Mouse (Mus musculus) forebrain, embryonic 14.5 days (tissue): ENCODE data around the gene Adk. TPM values are rescaled to one million over a fixed set of nuclear protein-coding genes. Genes with fewer than 3 reads are reported as not detected.
A peak's percentile ranks its signal among the peaks of the same experiment; 100 is the strongest.

ENCODE experiments used
- ATAC-seq: fragments of 200-750 bp; cut with Nextera tagmentation; 2 replicates; pipeline ENCODE4 v1.8.0; 2017; ENCODE audit warnings: mild to moderate bottlenecking, moderate library complexity
- DNase-seq: peaks from one replicate; pipeline ENCODE4 v3.0.0-alpha.2; 2015; ENCODE audit warnings: low spot score
- H3K27ac ChIP-seq: fragments of 300-500 bp; sonication (generic); 2 replicates; pipeline ENCODE4 v1.5.1; 2014; ENCODE audit warnings: low read depth, mild to moderate bottlenecking, control low read depth, low read length, moderate library complexity
- H3K27me3 ChIP-seq: fragments of 300-500 bp; sonication (generic); replicated peaks from 2 replicates; pipeline ENCODE4 v1.6.1; 2014; ENCODE audit warnings: low read length, control low read depth, mixed read lengths; ENCODE audit not compliant: control insufficient read depth, insufficient read depth
- H3K36me3 ChIP-seq: fragments of 300-500 bp; sonication (generic); 2 replicates; pipeline ENCODE4 v1.6.1; 2014; ENCODE audit warnings: low read length, control low read depth; ENCODE audit not compliant: control insufficient read depth, insufficient read depth
- H3K4me1 ChIP-seq: fragments of 300-500 bp; sonication (generic); 2 replicates; pipeline ENCODE4 v1.6.1; 2014; ENCODE audit warnings: antibody characterized with exemption, low read length, control low read depth; ENCODE audit not compliant: control insufficient read depth, insufficient read depth
- H3K4me2 ChIP-seq: fragments of 300-500 bp; sonication (generic); 2 replicates; pipeline ENCODE4 v1.6.1; 2014; ENCODE audit warnings: mild to moderate bottlenecking, control low read depth, low read length
- H3K4me3 ChIP-seq: fragments of 300-500 bp; sonication (generic); 2 replicates; pipeline ENCODE4 v1.5.1; 2014; ENCODE audit warnings: low read depth, low read length, control low read depth
- H3K9ac ChIP-seq: fragments of 300-500 bp; sonication (generic); 2 replicates; pipeline ENCODE4 v1.6.1; 2014; ENCODE audit warnings: mild to moderate bottlenecking, low read length, control low read depth, moderate library complexity
- H3K9me3 ChIP-seq: fragments of 300-500 bp; sonication (generic); replicated peaks from 2 replicates; pipeline ENCODE4 v1.6.1; 2016; ENCODE audit warnings: low read length, control low read depth, mixed read lengths; ENCODE audit not compliant: control insufficient read depth
- WGBS: fragments of 180-500 bp; shearing (Covaris S2); extraction: QIAGEN DNeasy Blood & Tissue Kit; methylation state at CpG from one replicate; pipeline ENCODE4 v1.1.7; 2014; 5-methylcytosine and 5-hydroxymethylcytosine counted together
- polyA plus RNA-seq: library from polyadenylated mRNA; unstranded; fragments of >200 nt; fragmentation: Nextera tagmentation; extraction: Ambion mirVana; gene quantifications from 2 replicates; pipeline ENCODE4 v1.2.1, GENCODE M21; 2014

Gene Adk
- polyA plus RNA-seq, 1 experiment from 2014 or later, result 79.9 TPM

DNA sequence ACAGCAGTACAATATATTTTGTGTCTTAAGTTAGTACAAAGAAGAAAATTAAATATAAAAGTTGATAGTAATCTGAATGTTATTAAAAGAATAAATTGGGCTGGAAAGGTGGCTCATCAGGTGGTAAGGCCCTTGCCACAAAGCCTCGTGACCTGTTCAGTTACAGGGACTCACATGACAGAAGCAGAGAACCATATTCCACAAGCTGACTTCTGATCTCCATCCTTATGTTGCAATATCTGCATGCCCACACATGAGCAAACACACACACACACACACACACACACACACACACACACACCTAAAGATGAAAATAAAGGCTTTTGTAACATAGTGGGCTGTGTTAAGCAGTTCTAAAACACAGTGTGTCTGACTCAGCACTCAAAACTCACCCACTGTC lies 90.2 kb downstream of the Adk start:
- Histone ChIP-seq H3K4me1 (0 out of 2 replicates have a peak, but pooled peaks cover 2% of the 10 kb centered on the region), H3K4me3 (no peak overlapping the region), H3K36me3 (no peaks in the 10 kb centered on the region), H3K9ac (no peak overlapping the region), H3K27me3 (no peaks in the 10 kb centered on the region), H3K9me3 (no peaks in the 10 kb centered on the region), H3K27ac (peak overlapping the region; percentile 35; the same call in 1 of the 2 replicates), H3K4me2 (no peak overlapping the region)
- DNase-seq (no peak), ATAC-seq (0 out of 2 replicates have a peak, but pooled peaks have one; percentile 10)
- 58% methylated on average over 1 of the region's 1 CpGs for WGBS

DNA sequence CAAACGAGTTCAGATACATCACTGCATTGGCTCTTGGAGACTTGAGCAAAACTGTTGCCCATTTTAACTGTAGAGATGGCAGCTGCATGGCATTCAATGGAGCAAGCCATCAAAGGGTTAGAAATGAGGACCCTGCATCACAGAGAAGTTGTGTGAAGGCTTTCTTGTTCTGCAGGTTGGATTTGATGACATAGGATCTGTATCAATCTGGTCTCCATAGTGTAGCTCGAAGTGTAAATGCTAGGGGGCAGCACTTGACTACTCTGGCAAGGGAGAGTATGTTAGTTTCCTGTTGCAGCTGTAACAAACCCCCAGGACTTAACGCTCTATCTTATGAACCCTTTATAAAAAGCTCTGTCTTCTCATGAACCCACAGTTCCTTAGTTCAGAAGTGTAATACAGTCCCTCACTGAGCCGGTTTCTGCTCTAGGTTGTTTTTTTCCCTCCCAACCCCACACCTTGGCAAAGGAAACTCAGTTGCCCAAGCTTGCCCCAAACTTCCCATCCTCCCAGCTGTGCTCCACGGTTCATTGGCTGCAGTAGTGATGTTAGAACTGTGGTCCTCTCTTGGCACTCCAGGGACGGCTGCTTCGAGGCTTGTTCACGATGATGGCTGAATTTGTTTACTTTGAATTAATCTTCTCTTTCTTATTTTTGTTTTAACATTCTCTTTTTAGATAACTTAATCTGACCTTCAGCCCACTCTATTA lies 91.2 kb downstream of the Adk start:
- ATAC-seq (peak; percentile 77), DNase-seq (peak; percentile 82)
- Histone ChIP-seq H3K4me2 (no peak overlapping the region), H3K4me1 (0 out of 2 replicates have a peak, but pooled peaks cover 2% of the 10 kb centered on the region), H3K9ac (no peak overlapping the region), H3K4me3 (no peak overlapping the region), H3K36me3 (no peaks in the 10 kb centered on the region), H3K9me3 (no peaks in the 10 kb centered on the region), H3K27ac (peak overlapping the region; percentile 67; the same call in 1 of the 2 replicates), H3K27me3 (no peaks in the 10 kb centered on the region)
- WGBS, result 38% methylated on average over 8 of the region's 8 CpGs

DNA sequence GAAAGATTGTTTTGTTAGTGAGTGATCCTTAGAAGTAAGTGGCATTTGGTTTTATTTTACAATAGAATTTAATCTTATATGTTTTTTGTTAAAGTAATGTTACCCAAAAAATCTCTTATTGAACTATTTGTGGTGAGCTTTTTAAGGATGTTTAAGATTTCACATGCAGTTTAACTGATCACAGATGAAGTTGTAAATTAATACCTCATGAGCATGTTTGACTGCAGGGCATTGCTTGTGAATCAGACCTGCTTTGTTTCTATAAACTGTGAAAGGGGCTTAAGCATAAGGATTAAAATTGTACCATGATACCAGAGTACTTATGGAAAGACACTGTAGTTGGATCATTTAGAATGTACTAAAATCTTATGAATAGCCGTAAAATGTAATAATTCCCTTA lies 94.8 kb downstream of the Adk start:
- ATAC-seq, result no peak
- Histone ChIP-seq H3K27me3 (no peaks in the 10 kb centered on the region), H3K9ac (no peak overlapping the region), H3K36me3 (no peaks in the 10 kb centered on the region), H3K9me3 (no peaks in the 10 kb centered on the region), H3K4me3 (no peak overlapping the region), H3K27ac (no peak overlapping the region), H3K4me1 (0 out of 2 replicates have a peak, but pooled peaks cover 2% of the 10 kb centered on the region), H3K4me2 (no peak overlapping the region)
- 89% methylated on average over 1 of the region's 1 CpGs for WGBS
- DNase-seq, result no peak

DNA sequence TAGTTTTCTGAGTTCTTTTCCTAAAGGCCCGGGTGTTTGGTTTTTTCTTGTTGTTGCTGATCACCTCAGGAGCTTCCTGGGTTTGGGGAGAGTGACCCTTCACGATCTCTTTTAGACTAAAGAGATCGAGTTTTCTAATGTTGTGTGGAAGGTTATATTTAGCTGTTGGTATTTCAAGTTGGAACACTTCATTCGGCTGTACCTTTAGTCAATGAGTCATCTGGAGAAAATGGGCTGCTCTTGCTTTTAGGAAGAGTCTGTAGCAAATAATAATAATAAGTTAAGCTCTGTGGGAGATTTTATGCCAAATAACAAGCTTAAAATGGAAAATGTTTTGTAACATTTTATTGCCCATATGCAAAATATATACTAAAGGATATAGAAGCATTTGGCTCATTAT lies 97.9 kb downstream of the Adk start:
- no peak overlapping the region for H3K4me3 ChIP-seq
- no peaks in the 10 kb centered on the region for H3K4me1 ChIP-seq
- WGBS, result 82% methylated on average over 4 of the region's 4 CpGs
- no peak overlapping the region for H3K27ac ChIP-seq
- ATAC-seq (no peak), DNase-seq (no peak)
- no peak overlapping the region for H3K9ac ChIP-seq
- no peaks in the 10 kb centered on the region for H3K27me3 ChIP-seq
- H3K36me3 ChIP-seq, result no peaks in the 10 kb centered on the region
- H3K9me3 ChIP-seq, result no peaks in the 10 kb centered on the region
- H3K4me2 ChIP-seq, result no peak overlapping the region

DNA sequence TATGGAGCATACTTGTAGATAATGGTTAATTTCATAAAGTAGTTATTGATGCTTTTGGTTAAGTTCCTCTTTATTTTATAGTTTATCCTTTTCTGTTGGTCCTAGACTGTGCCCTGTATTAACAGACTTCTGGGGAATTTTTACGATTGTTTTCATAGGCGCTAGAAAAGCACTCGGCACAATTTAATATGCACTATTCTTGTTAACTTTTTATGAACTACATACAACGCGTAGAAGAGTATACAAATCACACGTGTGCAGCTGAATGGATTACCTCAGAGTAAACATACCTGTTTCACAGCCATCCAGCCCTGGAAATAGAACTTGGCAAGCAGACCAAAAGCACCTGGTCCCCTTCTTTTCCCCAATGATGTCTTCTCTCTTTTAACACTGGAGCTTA lies 99.7 kb downstream of the Adk start:
- H3K4me1 ChIP-seq, result no peaks in the 10 kb centered on the region
- no peak for ATAC-seq
- 94% methylated on average over 6 of the region's 6 CpGs for WGBS

DNA sequence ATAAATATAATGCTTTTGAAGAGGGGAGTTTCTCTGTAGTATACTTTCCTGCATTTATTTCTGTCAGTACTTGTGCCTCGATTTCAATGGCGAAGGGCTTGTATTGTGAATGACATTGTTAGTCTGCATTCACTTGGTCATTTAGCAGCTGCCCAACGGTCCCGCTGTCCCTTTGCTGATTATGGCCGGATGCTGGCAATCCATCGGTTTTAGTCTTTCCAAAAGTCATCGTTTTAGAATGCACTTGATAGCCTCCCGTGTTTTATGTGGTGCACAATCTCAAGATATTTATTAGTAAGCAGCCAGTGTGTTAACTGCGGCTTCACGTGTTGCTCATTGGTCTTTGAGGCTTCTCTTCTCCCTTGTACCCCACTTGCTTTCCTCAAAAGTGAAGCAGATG lies 113.3 kb downstream of the Adk start:
- Histone ChIP-seq H3K4me1 (peaks cover 5% of the 10 kb centered on the region), H3K9ac (no peak overlapping the region), H3K27ac (no peak overlapping the region), H3K9me3 (no peaks in the 10 kb centered on the region), H3K36me3 (no peaks in the 10 kb centered on the region), H3K27me3 (no peaks in the 10 kb centered on the region), H3K4me3 (no peak overlapping the region), H3K4me2 (no peak overlapping the region)
- WGBS, result 41% methylated on average over 10 of the region's 10 CpGs
- no peak for ATAC-seq
- no peak for DNase-seq

More for the DNA sequence above, 99.7 kb downstream of the Adk start:
- DNase-seq, result no peak
- Histone ChIP-seq H3K9ac (no peak overlapping the region), H3K36me3 (no peaks in the 10 kb centered on the region), H3K27me3 (no peaks in the 10 kb centered on the region), H3K4me3 (no peak overlapping the region), H3K27ac (no peak overlapping the region), H3K4me2 (no peak overlapping the region), H3K9me3 (no peaks in the 10 kb centered on the region)

DNA sequence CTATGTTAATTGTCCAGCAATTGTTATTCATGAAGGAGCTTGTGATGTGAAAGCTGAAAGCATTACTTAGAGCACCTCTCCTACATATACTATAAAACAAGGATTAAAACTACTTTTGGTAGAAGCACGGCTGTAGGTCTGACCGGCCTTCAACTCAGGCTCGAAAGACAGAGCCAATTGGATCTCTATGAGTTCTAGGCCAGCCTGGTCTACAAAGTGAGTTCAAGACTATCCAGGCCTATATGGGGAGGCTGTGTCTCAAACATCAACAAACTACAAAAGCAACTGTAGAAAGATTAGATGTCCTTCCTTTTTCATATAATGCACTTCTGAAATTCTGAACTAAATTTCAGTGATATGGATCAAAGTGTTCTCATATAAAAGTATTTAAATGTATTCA lies 113.7 kb downstream of the Adk start:
- ATAC-seq, result no peak
- Histone ChIP-seq H3K27ac (no peak overlapping the region), H3K9me3 (no peaks in the 10 kb centered on the region), H3K4me2 (no peak overlapping the region), H3K27me3 (no peaks in the 10 kb centered on the region), H3K4me1 (peaks cover 5% of the 10 kb centered on the region), H3K9ac (no peak overlapping the region), H3K4me3 (no peak overlapping the region), H3K36me3 (no peaks in the 10 kb centered on the region)
- 49% methylated on average over 3 of the region's 3 CpGs for WGBS
- no peak for DNase-seq

DNA sequence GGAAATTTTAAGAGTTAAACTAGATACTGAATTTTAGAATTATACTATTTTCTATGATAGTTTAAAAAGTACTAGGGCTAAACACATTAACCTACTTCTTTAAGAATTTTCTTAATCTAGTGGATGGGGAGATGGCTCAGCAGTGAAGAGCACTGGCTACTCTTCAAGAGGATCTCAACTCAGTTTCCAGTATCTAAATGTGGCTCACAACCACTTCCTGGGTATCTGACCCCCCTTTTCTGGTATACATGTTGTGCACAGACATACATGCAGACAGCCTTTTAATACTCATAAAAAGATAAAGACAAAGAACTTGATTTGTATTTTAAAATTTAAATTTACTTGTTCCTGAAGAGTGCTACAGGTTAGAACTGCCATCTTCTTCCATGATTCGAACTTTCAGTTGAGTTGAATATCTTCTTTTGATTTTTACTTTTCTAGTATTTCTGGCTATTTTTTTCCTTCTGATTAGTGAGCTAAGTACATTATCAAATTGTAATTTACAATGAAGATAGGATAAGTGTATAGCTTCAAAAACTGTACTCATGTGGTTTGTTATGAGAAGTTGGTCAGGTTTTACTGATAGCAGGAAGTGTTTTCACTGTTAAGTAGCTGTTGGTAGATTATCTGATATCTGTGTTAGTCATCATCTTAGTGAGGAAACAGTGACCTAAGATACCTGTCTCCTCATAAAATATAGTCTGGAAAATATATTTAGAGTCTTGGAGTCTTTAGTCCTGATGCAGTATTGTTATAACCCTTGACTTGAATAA lies 121.8 kb downstream of the Adk start:
- no peaks in the 10 kb centered on the region for H3K9me3 ChIP-seq
- no peaks in the 10 kb centered on the region for H3K27me3 ChIP-seq
- 91% methylated on average over 1 of the region's 1 CpGs for WGBS
- no peaks in the 10 kb centered on the region for H3K4me1 ChIP-seq
- no peaks in the 10 kb centered on the region for H3K36me3 ChIP-seq
- ATAC-seq (no peak), DNase-seq (no peak)
- no peak overlapping the region for H3K4me3 ChIP-seq
- no peak overlapping the region for H3K9ac ChIP-seq
- no peak overlapping the region for H3K27ac ChIP-seq
- H3K4me2 ChIP-seq, result no peak overlapping the region

DNA sequence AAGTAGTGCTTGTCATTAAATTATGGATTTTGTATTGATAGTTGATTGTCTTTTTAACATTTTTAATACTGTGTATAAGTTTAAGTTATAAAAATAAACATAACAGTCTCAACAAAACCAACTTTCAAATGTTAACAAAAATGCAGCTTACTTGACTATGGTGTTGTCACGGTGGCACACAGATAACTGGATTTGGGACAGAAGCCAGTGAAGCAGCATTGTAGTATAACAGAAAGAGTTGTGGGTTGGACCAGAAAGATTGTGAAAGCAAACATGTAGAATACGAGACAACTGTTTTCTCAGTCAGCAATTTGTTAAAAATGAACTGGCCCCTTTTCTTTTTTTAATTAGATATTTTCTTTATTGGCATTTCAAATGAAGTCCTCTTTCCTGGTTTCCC lies 122.4 kb downstream of the Adk start:
- Histone ChIP-seq H3K4me3 (no peak overlapping the region), H3K9me3 (no peaks in the 10 kb centered on the region), H3K36me3 (no peaks in the 10 kb centered on the region), H3K9ac (no peak overlapping the region), H3K27me3 (no peaks in the 10 kb centered on the region), H3K4me2 (no peak overlapping the region), H3K27ac (no peak overlapping the region), H3K4me1 (no peaks in the 10 kb centered on the region)
- WGBS, result 81% methylated on average over 2 of the region's 2 CpGs
- no peak for ATAC-seq
- no peak for DNase-seq
